Mouse (Mus musculus) midbrain, embryonic 14.5 days (tissue): ENCODE results near the gene Zwint. TPM values are rescaled to one million over a fixed set of nuclear protein-coding genes. Genes with fewer than 3 reads are reported as not detected.

Source experiments
- ATAC-seq: fragments of 200-750 bp; cut with Nextera tagmentation; 2 replicates; pipeline ENCODE4 v1.8.0; 2017; ENCODE audit warnings: moderate number of reproducible peaks, moderate library complexity; ENCODE audit not compliant: low FRiP score, low TSS enrichment
- DNase-seq: peaks from one replicate; pipeline ENCODE4 v3.0.0-alpha.2; 2015
- H3K27ac ChIP-seq: fragments of 300-500 bp; sonication (generic); replicated peaks from 2 replicates; pipeline ENCODE4 v1.5.1; 2014; ENCODE audit warnings: mild to moderate bottlenecking, low read depth, low read length, moderate library complexity
- H3K27me3 ChIP-seq: fragments of 300-500 bp; sonication (generic); 2 replicates; pipeline ENCODE4 v1.6.1; 2014; ENCODE audit warnings: low read length, control low read depth, mixed read lengths; ENCODE audit not compliant: control insufficient read depth, insufficient read depth
- H3K36me3 ChIP-seq: fragments of 300-500 bp; sonication (generic); 2 replicates; pipeline ENCODE4 v1.6.1; 2014; ENCODE audit warnings: low read length, control low read depth; ENCODE audit not compliant: control insufficient read depth, insufficient read depth
- H3K4me1 ChIP-seq: fragments of 300-500 bp; sonication (generic); 2 replicates; pipeline ENCODE4 v1.6.1; 2014; ENCODE audit warnings: mild to moderate bottlenecking, antibody characterized with exemption, low read length, control low read depth; ENCODE audit not compliant: control insufficient read depth, insufficient read depth
- H3K4me2 ChIP-seq: fragments of 300-500 bp; sonication (generic); 2 replicates; pipeline ENCODE4 v1.6.1; 2014; ENCODE audit warnings: mild to moderate bottlenecking, low read length, moderate library complexity
- H3K4me3 ChIP-seq: fragments of 300-500 bp; sonication (generic); replicated peaks from 2 replicates; pipeline ENCODE4 v1.5.1; 2014; ENCODE audit warnings: low read depth, low read length
- H3K9ac ChIP-seq: fragments of 300-500 bp; sonication (generic); replicated peaks from 2 replicates; pipeline ENCODE4 v1.6.1; 2014; ENCODE audit warnings: mild to moderate bottlenecking, low read length, moderate library complexity
- H3K9me3 ChIP-seq: fragments of 300-500 bp; sonication (generic); 2 replicates; pipeline ENCODE4 v1.6.1; 2016; ENCODE audit warnings: low read length, control low read depth, mixed read lengths; ENCODE audit not compliant: control insufficient read depth
- WGBS: fragments of 180-500 bp; shearing (Covaris S2); extraction: QIAGEN DNeasy Blood & Tissue Kit; methylation state at CpG from one replicate; pipeline ENCODE4 v1.1.7; 2014; 5-methylcytosine and 5-hydroxymethylcytosine counted together
- polyA plus RNA-seq: library from polyadenylated mRNA; unstranded; fragments of >200 nt; fragmentation: Nextera tagmentation; extraction: Ambion mirVana; gene quantifications from 2 replicates; pipeline ENCODE4 v1.2.1, GENCODE M21; 2014

Gene Zwint
- polyA plus RNA-seq, 1 experiment from 2014 or later = 771 TPM

- H3K27ac ChIP-seq = no peak overlapping the region
- ATAC-seq (no peak), DNase-seq (no peak)
- no peak overlapping the region for H3K4me3 ChIP-seq
- H3K9ac ChIP-seq = no peak overlapping the region
- H3K36me3 ChIP-seq = no peaks in the 10 kb centered on the region
- no peak overlapping the region for H3K4me2 ChIP-seq
- 75% methylated on average over 2 of the region's 2 CpGs for WGBS
- H3K27me3 ChIP-seq = no peaks in the 10 kb centered on the region
- no peaks in the 10 kb centered on the region for H3K4me1 ChIP-seq
- no peaks in the 10 kb centered on the region for H3K9me3 ChIP-seq
Observed at GRCm38 (mm10) chr10:72713754-72714153, 59.1 kb downstream of the Zwint start.
